Mouse (Mus musculus) kidney, adult 11 months (tissue): ENCODE measurements around the gene Col6a1.
A peak's percentile ranks its signal among the peaks of the same experiment; 100 is the strongest.

Experiments
- DNase-seq: peaks from one replicate; pipeline ENCODE4 v3.0.0; 2022

Gene Col6a1

GRCm38 (mm10) chr10:76722751-76723450 lies 3.1 kb downstream of the Col6a1 start:
- no peak for DNase-seq

- no peak for DNase-seq
These were observed 4.2 kb downstream of the Col6a1 start for GRCm38 (mm10) chr10:76721746-76722145.

- DNase-seq: no peak
These were observed 4.8 kb downstream of the Col6a1 start for GRCm38 (mm10) chr10:76721216-76721615.

- no peak for DNase-seq
These were observed 8.3 kb downstream of the Col6a1 start for GRCm38 (mm10) chr10:76717631-76718030.

- DNase-seq: no peak
These were observed 8.9 kb downstream of the Col6a1 start for GRCm38 (mm10) chr10:76717026-76717425.

- DNase-seq: no peak
These were observed 11.7 kb downstream of the Col6a1 start for GRCm38 (mm10) chr10:76714303-76714702.

GRCm38 (mm10) chr10:76712500-76712899 lies 13.5 kb downstream of the Col6a1 start:
- peak; percentile 24 for DNase-seq

GRCm38 (mm10) chr10:76711331-76711730 lies 14.6 kb downstream of the Col6a1 start:
- DNase-seq: no peak

- DNase-seq: no peak
These were observed 17.5 kb downstream of the Col6a1 start for GRCm38 (mm10) chr10:76708465-76708864.

GRCm38 (mm10) chr10:76707584-76707983 lies 18.4 kb downstream of the Col6a1 start:
- DNase-seq: no peak

GRCm38 (mm10) chr10:76707001-76707400 lies 19.0 kb downstream of the Col6a1 start:
- no peak for DNase-seq

- no peak for DNase-seq
These were observed 21.6 kb downstream of the Col6a1 start for GRCm38 (mm10) chr10:76704358-76704757.

GRCm38 (mm10) chr10:76701446-76701845 lies 24.5 kb downstream of the Col6a1 start:
- DNase-seq: no peak

- no peak for DNase-seq
These were observed 26.2 kb downstream of the Col6a1 start for GRCm38 (mm10) chr10:76699816-76700215.

- DNase-seq: no peak
These were observed 30.6 kb downstream of the Col6a1 start for GRCm38 (mm10) chr10:76695283-76695885.

GRCm38 (mm10) chr10:76694765-76695164 lies 31.2 kb downstream of the Col6a1 start:
- no peak for DNase-seq

GRCm38 (mm10) chr10:76693446-76693845 lies 32.5 kb downstream of the Col6a1 start:
- no peak for DNase-seq

GRCm38 (mm10) chr10:76685451-76686017 lies 40.4 kb downstream of the Col6a1 start:
- DNase-seq: no peak

- no peak for DNase-seq
These were observed 42.0 kb downstream of the Col6a1 start for GRCm38 (mm10) chr10:76683977-76684376.

GRCm38 (mm10) chr10:76683461-76683860 lies 42.5 kb downstream of the Col6a1 start:
- no peak for DNase-seq

- DNase-seq: peak; percentile 36
These were observed 44.1 kb downstream of the Col6a1 start for GRCm38 (mm10) chr10:76681882-76682281.

- DNase-seq: no peak
These were observed 45.0 kb downstream of the Col6a1 start for GRCm38 (mm10) chr10:76680758-76681650.

- no peak for DNase-seq
These were observed 47.8 kb downstream of the Col6a1 start for GRCm38 (mm10) chr10:76678122-76678521.
